Mouse (Mus musculus): Measurements from ENCODE around the gene Gm21317.
"Not testable (repeated sequence)": the region's sequence is repeated elsewhere in the genome, so short reads cannot be mapped to it uniquely, and the experiment has no call there.

Gm21317 gene
- long read RNA-seq, experiment 1, result 0 reads
- long read RNA-seq, experiment 2, result 0 reads

GRCm38 (mm10) chrY:82224927-82225326 is at the start of gene Gm21317:
TSS of gene Gm21317 (plus strand) at chrY:82225227.
- intact Hi-C loops (cut with DNase I), result not testable (repeated sequence)

Measured in adrenal gland (tissue).